Mouse (Mus musculus) heart, postnatal 36 days (tissue): ENCODE data around the gene Olfr221. TPM values are rescaled to one million over a fixed set of nuclear protein-coding genes. Genes with fewer than 3 reads are reported as not detected.

Experiments
- DNase-seq, 2 experiments: peaks; one replicate each; pipeline ENCODE4 v3.0.0; 2021 to 2022
- intact Hi-C: fragments of 180-260 bp; cut with DNase I; formaldehyde crosslinking; loops from one replicate; pipeline ENCODE4 v1.15.1; 2025
- total RNA-seq, 2 experiments: library from RNA; stranded (reverse); gene quantifications; 2 replicates each; pipeline ENCODE4 v1.2.3; 2021

Gene Olfr221
- total RNA-seq, 2 experiments from 2014 or later, result not detected

- intact Hi-C loops, result no loop called here
- no peak for DNase-seq
Measured at GRCm38 (mm10) chr14:52006771-52007170, 35.5 kb downstream of the Olfr221 start.

- no peak for DNase-seq
- intact Hi-C loops, result no loop called here
Measured at GRCm38 (mm10) chr14:52006241-52006640, 36.0 kb downstream of the Olfr221 start.

GRCm38 (mm10) chr14:52005616-52006015, 36.6 kb downstream of the Olfr221 start:
- intact Hi-C loops, result loop anchor here (2.0 kb wide), 1 partner anchor 19 kb away; no protein-coding TSS in a partner anchor
- DNase-seq, result no peak

GRCm38 (mm10) chr14:52005141-52005540, 37.1 kb downstream of the Olfr221 start:
- intact Hi-C loops, result loop anchor here (2.0 kb wide), 1 partner anchor 18 kb away; no protein-coding TSS in a partner anchor
- DNase-seq, result no peak

- DNase-seq, result no peak
- intact Hi-C loops, result loop anchor here (2.0 kb wide), 1 partner anchor 17 kb away; no protein-coding TSS in a partner anchor
Measured at GRCm38 (mm10) chr14:52003981-52004495, 38.2 kb downstream of the Olfr221 start.

- intact Hi-C loops, result no loop called here
- DNase-seq, result no peak
Measured at GRCm38 (mm10) chr14:51997483-51997882, 44.8 kb downstream of the Olfr221 start.

GRCm38 (mm10) chr14:51996866-51997265, 45.4 kb downstream of the Olfr221 start:
- DNase-seq, result no peak
- intact Hi-C loops, result no loop called here

- no peak for DNase-seq
- intact Hi-C loops, result no loop called here
Measured at GRCm38 (mm10) chr14:51996231-51996841, 45.9 kb downstream of the Olfr221 start.

- intact Hi-C loops, result no loop called here
- no peak for DNase-seq
Measured at GRCm38 (mm10) chr14:51995219-51995871, 46.9 kb downstream of the Olfr221 start.

- intact Hi-C loops, result no loop called here
- DNase-seq, result no peak
Measured at GRCm38 (mm10) chr14:51994453-51994852, 47.8 kb downstream of the Olfr221 start.

- no peak for DNase-seq
- intact Hi-C loops, result no loop called here
Measured at GRCm38 (mm10) chr14:51989461-51989970, 52.7 kb downstream of the Olfr221 start.

GRCm38 (mm10) chr14:51988731-51989130, 53.5 kb downstream of the Olfr221 start:
- DNase-seq, result no peak

GRCm38 (mm10) chr14:51987177-51987576, 55.1 kb downstream of the Olfr221 start:
- no peak for DNase-seq
- intact Hi-C loops, result loop anchor here (2.0 kb wide), 1 partner anchor 18 kb away; no protein-coding TSS in a partner anchor

More at GRCm38 (mm10) chr14:51988731-51989130, 53.5 kb downstream of the Olfr221 start:
- intact Hi-C loops, result no loop called here

- intact Hi-C loops, result loop anchor here (2.0 kb wide), 1 partner anchor 19 kb away; no protein-coding TSS in a partner anchor
- no peak for DNase-seq
Measured at GRCm38 (mm10) chr14:51986153-51986505, 56.1 kb downstream of the Olfr221 start.

GRCm38 (mm10) chr14:51985301-51986152, 56.7 kb downstream of the Olfr221 start:
- intact Hi-C loops, result loop anchor here (2.0 kb wide), 2 partner anchors 19 to 37 kb away; no protein-coding TSS in a partner anchor
- peak; percentile 77 to 85 for DNase-seq

- peak; percentile 79 to 85 for DNase-seq
- intact Hi-C loops, result loop anchor here (2.0 to 5.0 kb wide), 4 partner anchors 38 to 213 kb away; partner anchors contain the start of gene Supt16
Measured at GRCm38 (mm10) chr14:51984247-51985231, 57.7 kb downstream of the Olfr221 start, which contains the start of gene Arhgef40. Arhgef40 (plus strand) TSS chr14:51984719.
